Mouse (Mus musculus): ENCODE results near the gene Pramel3. TPM values are rescaled to one million over a fixed set of nuclear protein-coding genes. Genes with fewer than 3 reads are reported as not detected.
"Not testable (repeated sequence)": the region's sequence is repeated elsewhere in the genome, so short reads cannot be mapped to it uniquely, and the experiment has no call there.

Gene Pramel3
- polyA plus RNA-seq (2015; fragmentation: Nextera tagmentation; extraction: Ambion mirVana): not detected in 2 replicates

GRCm38 (mm10) chrX:135302007-135302406 lies at the start of gene Pramel3:
Gene Pramel3, plus strand, starts transcription at chrX:135302307.
- not testable (repeated sequence) for DNase-seq (ENCODE audit: low spot score); ATAC-seq
- whole genome bisulfite sequencing: 91% methylated on average over 13 of the region's 14 CpGs

GRCm38 (mm10) chrX:135360685-135361084 lies 58.6 kb downstream of the Pramel3 start:
- not testable (repeated sequence) for H3K4me3 ChIP-seq (ENCODE audit: low read depth, low read length); H3K4me2 ChIP-seq (replicated peaks; ENCODE audit: low read depth, low read length); H3K27ac ChIP-seq (ENCODE audit: low read length); H3K36me3 ChIP-seq (ENCODE audit: insufficient read depth, low read length); H3K9me3 ChIP-seq (ENCODE audit: low read length); H3K4me1 ChIP-seq (ENCODE audit: insufficient read depth, low read depth, low read length); H3K27me3 ChIP-seq (replicated peaks; ENCODE audit: insufficient read depth, low read length); ATAC-seq; H3K9ac ChIP-seq (replicated peaks; ENCODE audit: low read depth); DNase-seq (ENCODE audit: low spot score)
- 13% methylated on average over 2 of the region's 6 CpGs for WGBS

More at GRCm38 (mm10) chrX:135302007-135302406, at the start of gene Pramel3:
- not testable (repeated sequence) for H3K9me3 ChIP-seq (ENCODE audit: low read length); H3K4me2 ChIP-seq (replicated peaks; ENCODE audit: low read depth, low read length); H3K4me3 ChIP-seq (ENCODE audit: low read depth, low read length); H3K4me1 ChIP-seq (ENCODE audit: insufficient read depth, low read depth, low read length); H3K27ac ChIP-seq (ENCODE audit: low read length); H3K36me3 ChIP-seq (ENCODE audit: insufficient read depth, low read length); H3K9ac ChIP-seq (replicated peaks; ENCODE audit: low read depth); H3K27me3 ChIP-seq (replicated peaks; ENCODE audit: insufficient read depth, low read length)

- WGBS: no CpG with 5 or more reads among the region's 4 CpGs
- DNase-seq (ENCODE audit: low spot score); H3K27me3 ChIP-seq (replicated peaks; ENCODE audit: insufficient read depth, low read length); H3K36me3 ChIP-seq (ENCODE audit: insufficient read depth, low read length); H3K9me3 ChIP-seq (ENCODE audit: low read length); H3K4me3 ChIP-seq (ENCODE audit: low read depth, low read length); H3K4me2 ChIP-seq (replicated peaks; ENCODE audit: low read depth, low read length); ATAC-seq; H3K27ac ChIP-seq (ENCODE audit: low read length); H3K9ac ChIP-seq (replicated peaks; ENCODE audit: low read depth); H3K4me1 ChIP-seq (ENCODE audit: insufficient read depth, low read depth, low read length): not testable (repeated sequence)
These were observed 59.8 kb downstream of the Pramel3 start for GRCm38 (mm10) chrX:135361943-135362342.

Other genes starting within 250 kb of the Pramel3 start
- gene Gm15023, start 124.7 kb upstream of the Pramel3 start, polyA plus RNA-seq (2015; fragmentation: Nextera tagmentation; extraction: Ambion mirVana): 0.05 TPM in 1 of 2 replicates, not detected in the other
- gene Tceal6, start 91.6 kb upstream of the Pramel3 start, polyA plus RNA-seq (2015; fragmentation: Nextera tagmentation; extraction: Ambion mirVana): 0.26 and 0.44 TPM in 2 replicates
- 0.02 TPM in 1 of 2 replicates, not detected in the other for gene Gm5128, start 71.0 kb downstream of the Pramel3 start, polyA plus RNA-seq (2015; fragmentation: Nextera tagmentation; extraction: Ambion mirVana)
- gene Gm7903, start 131.5 kb downstream of the Pramel3 start, polyA plus RNA-seq (2015; fragmentation: Nextera tagmentation; extraction: Ambion mirVana): not detected in 2 replicates
- gene AV320801, start 192.3 kb downstream of the Pramel3 start, polyA plus RNA-seq (2015; fragmentation: Nextera tagmentation; extraction: Ambion mirVana): 0.05 TPM in 1 of 2 replicates, not detected in the other

Measured in lung, postnatal 0 days (tissue).